8 mouse cellular contexts compared by ENCODE assay signal in genomic region chr11:59538387-59538786, GRCm38 (mm10). TPM values are rescaled to one million over a fixed set of nuclear protein-coding genes. Genes with fewer than 3 reads are reported as not detected.
A peak's percentile ranks its signal among the peaks of the same experiment; 100 is the strongest.
DNase-seq lines count a peak whose midpoint lies in the region; ATAC-seq and TF ChIP-seq lines count a peak whose summit lies in the region.

No protein-coding gene starts in this region.

- 47% methylated on average over 11 of the region's 11 CpGs for WGBS in midbrain, embryonic 15.5 days
- 46% methylated on average over 11 of the region's 11 CpGs for WGBS in midbrain, embryonic 13.5 days
- 50% methylated on average over 11 of the region's 11 CpGs for WGBS in midbrain, embryonic 11.5 days

- peak overlapping the region; percentile 12; the same call in 1 of the 2 replicates for H3K4me2 ChIP-seq in midbrain, embryonic 15.5 days
- no peak overlapping the region for H3K4me2 ChIP-seq in midbrain, embryonic 13.5 days (replicated peaks)
- H3K4me2 ChIP-seq in midbrain, embryonic 11.5 days = no peak overlapping the region

- no peak overlapping the region for H3K9ac ChIP-seq in midbrain, embryonic 15.5 days
- no peak overlapping the region for H3K9ac ChIP-seq in midbrain, embryonic 13.5 days (replicated peaks)
- no peak overlapping the region for H3K9ac ChIP-seq in midbrain, embryonic 11.5 days (ENCODE audit: low read length)

- no peak for ATAC-seq in midbrain, embryonic 15.5 days (replicated peaks)
- no peak for ATAC-seq in midbrain, embryonic 13.5 days
- ATAC-seq in midbrain, embryonic 11.5 days (ENCODE audit: low FRiP score) = no peak

- no peaks in the 10 kb centered on the region for H3K9me3 ChIP-seq in midbrain, embryonic 15.5 days
- H3K9me3 ChIP-seq in midbrain, embryonic 13.5 days = no peaks in the 10 kb centered on the region
- no peaks in the 10 kb centered on the region for H3K9me3 ChIP-seq in midbrain, embryonic 11.5 days (ENCODE audit: control insufficient read depth, low read length)

- TF ChIP-seq CTCF in testis, adult 2 months (IDR thresholded peaks at IDR 0.05; ENCODE audit: control insufficient read depth, insufficient read depth, insufficient replicate concordance, low read depth, low read length) = peak; percentile 23; the same call in 1 of the 2 replicates

- H3K27me3 ChIP-seq in midbrain, embryonic 15.5 days (replicated peaks) = no peaks in the 10 kb centered on the region
- H3K27me3 ChIP-seq in midbrain, embryonic 13.5 days = no peaks in the 10 kb centered on the region
- H3K27me3 ChIP-seq in testis, adult 2 months (ENCODE audit: control insufficient read depth, insufficient read depth, low read length) = no peaks in the 10 kb centered on the region
- no peaks in the 10 kb centered on the region for H3K27me3 ChIP-seq in midbrain, embryonic 11.5 days (ENCODE audit: control insufficient read depth, insufficient read depth, low read length)

- H3K36me3 ChIP-seq in midbrain, embryonic 15.5 days (replicated peaks) = no peaks in the 10 kb centered on the region
- H3K36me3 ChIP-seq in midbrain, embryonic 13.5 days = no peaks in the 10 kb centered on the region
- H3K36me3 ChIP-seq in testis, adult 2 months (ENCODE audit: control insufficient read depth, insufficient read depth, low read length) = no peaks in the 10 kb centered on the region
- H3K36me3 ChIP-seq in midbrain, embryonic 11.5 days (ENCODE audit: control insufficient read depth, insufficient read depth, low read length) = no peaks in the 10 kb centered on the region

- 0 out of 2 replicates have a peak, but pooled peaks cover 2% of the 10 kb centered on the region for H3K4me1 ChIP-seq in midbrain, embryonic 15.5 days
- H3K4me1 ChIP-seq in midbrain, embryonic 13.5 days (replicated peaks) = no peaks in the 10 kb centered on the region
- H3K4me1 ChIP-seq in testis, adult 2 months (ENCODE audit: control insufficient read depth, insufficient read depth, low read length) = peaks cover 10% of the 10 kb centered on the region
- H3K4me1 ChIP-seq in midbrain, embryonic 11.5 days (ENCODE audit: control insufficient read depth, insufficient read depth, low read length) = no peaks in the 10 kb centered on the region

- DNase-seq in adrenal gland, postnatal 36 days = peak; percentile 59 to 77
- peak; percentile 36 to 47 for DNase-seq in heart, adult 9 months (ENCODE audit: low spot score in 2 of 2)
- DNase-seq in kidney, postnatal 36 days = peak; percentile 54 to 80
- peak; percentile 88 for DNase-seq in lung, postnatal 36 days
- DNase-seq in midbrain, embryonic 11.5 days (ENCODE audit: low spot score, missing footprints) = no peak

- no peak for TF ChIP-seq POLR2A in testis, adult 2 months (IDR thresholded peaks at IDR 0.05; ENCODE audit: control insufficient read depth, low read depth, low read length)

- no peak overlapping the region for H3K27ac ChIP-seq in midbrain, embryonic 15.5 days
- H3K27ac ChIP-seq in midbrain, embryonic 13.5 days = no peak overlapping the region
- H3K27ac ChIP-seq in testis, adult 2 months (ENCODE audit: control insufficient read depth, insufficient read depth, low read depth, low read length) = no peak overlapping the region
- H3K27ac ChIP-seq in midbrain, embryonic 11.5 days (ENCODE audit: low read depth, low read length) = no peak overlapping the region

- no peak overlapping the region for H3K4me3 ChIP-seq in midbrain, embryonic 15.5 days
- no peak overlapping the region for H3K4me3 ChIP-seq in midbrain, embryonic 13.5 days (replicated peaks)
- H3K4me3 ChIP-seq in testis, adult 2 months (ENCODE audit: control insufficient read depth, low read depth, low read length) = no peak overlapping the region
- H3K4me3 ChIP-seq in midbrain, embryonic 11.5 days (ENCODE audit: low read depth, low read length) = no peak overlapping the region

RNA-seq across cellular contexts. Expression of gene Nlrp3, which starts 3.0 kb away (rescaled TPM):
- 0.18 TPM in 1 of 2 replicates, not detected in the other for polyA plus RNA-seq in midbrain, embryonic 15.5 days (2015; fragmentation: Nextera tagmentation; extraction: Ambion mirVana)
- 0.04 and 0.21 TPM in 2 replicates for polyA plus RNA-seq in midbrain, embryonic 13.5 days (2015; fragmentation: Nextera tagmentation; extraction: Ambion mirVana)
- 1 to 10 TPM in 1 of 2 experiments, under 1 TPM in 1; 0.63 to 1.1 TPM for total RNA-seq in adrenal gland, postnatal 36 days (2021)
- polyA plus RNA-seq in testis, adult 2 months (2012; rRNA removed) = 0.09 and 0.11 TPM in 2 replicates
- polyA plus RNA-seq in midbrain, embryonic 11.5 days (2014; fragmentation: Nextera tagmentation; extraction: Ambion mirVana) = not detected in 2 replicates

RNA-seq across cellular contexts. Expression of gene Zkscan17, which starts 11.8 kb away (rescaled TPM):
- polyA plus RNA-seq in midbrain, embryonic 15.5 days (2015; fragmentation: Nextera tagmentation; extraction: Ambion mirVana) = 15.0 and 16.3 TPM in 2 replicates
- polyA plus RNA-seq in midbrain, embryonic 13.5 days (2015; fragmentation: Nextera tagmentation; extraction: Ambion mirVana) = 17.6 and 18.2 TPM in 2 replicates
- total RNA-seq in adrenal gland, postnatal 36 days (2021) = 10 to 100 TPM; 17.5 to 24.9 TPM
- 75.9 and 80.8 TPM in 2 replicates for polyA plus RNA-seq in testis, adult 2 months (2012; rRNA removed)
- polyA plus RNA-seq in midbrain, embryonic 11.5 days (2014; fragmentation: Nextera tagmentation; extraction: Ambion mirVana) = 19.1 and 22.4 TPM in 2 replicates

RNA-seq across cellular contexts. Expression of gene Olfr222, which starts 37.6 kb away (rescaled TPM):
- not detected in 2 replicates for polyA plus RNA-seq in midbrain, embryonic 15.5 days (2015; fragmentation: Nextera tagmentation; extraction: Ambion mirVana)
- polyA plus RNA-seq in midbrain, embryonic 13.5 days (2015; fragmentation: Nextera tagmentation; extraction: Ambion mirVana) = not detected in 2 replicates
- not detected for total RNA-seq in adrenal gland, postnatal 36 days (2021)
- polyA plus RNA-seq in testis, adult 2 months (2012; rRNA removed) = 0.15 and 0.16 TPM in 2 replicates
- polyA plus RNA-seq in midbrain, embryonic 11.5 days (2014; fragmentation: Nextera tagmentation; extraction: Ambion mirVana) = not detected in 2 replicates

RNA-seq across cellular contexts. Expression of gene Olfr223, which starts 54.7 kb away (rescaled TPM):
- not detected in 2 replicates for polyA plus RNA-seq in midbrain, embryonic 15.5 days (2015; fragmentation: Nextera tagmentation; extraction: Ambion mirVana)
- polyA plus RNA-seq in midbrain, embryonic 13.5 days (2015; fragmentation: Nextera tagmentation; extraction: Ambion mirVana) = not detected in 2 replicates
- total RNA-seq in adrenal gland, postnatal 36 days (2021) = not detected
- polyA plus RNA-seq in testis, adult 2 months (2012; rRNA removed) = not detected in 2 replicates
- not detected in 2 replicates for polyA plus RNA-seq in midbrain, embryonic 11.5 days (2014; fragmentation: Nextera tagmentation; extraction: Ambion mirVana)
